Mouse (Mus musculus) liver, postnatal 0 days (tissue): ENCODE results near the gene Ttc8.

Experiments used
- CTCF ChIP-seq: sonication (generic); IDR thresholded peaks from 2 replicates; pipeline ENCODE4 v1.5.1; 2016; ENCODE audit warnings: antibody characterized with exemption, low read depth
- EP300 ChIP-seq: IDR thresholded peaks from 2 replicates; pipeline ENCODE4 v1.6.1; 2016; ENCODE audit warnings: antibody characterized with exemption, low read depth, mild to moderate bottlenecking

DNA sequence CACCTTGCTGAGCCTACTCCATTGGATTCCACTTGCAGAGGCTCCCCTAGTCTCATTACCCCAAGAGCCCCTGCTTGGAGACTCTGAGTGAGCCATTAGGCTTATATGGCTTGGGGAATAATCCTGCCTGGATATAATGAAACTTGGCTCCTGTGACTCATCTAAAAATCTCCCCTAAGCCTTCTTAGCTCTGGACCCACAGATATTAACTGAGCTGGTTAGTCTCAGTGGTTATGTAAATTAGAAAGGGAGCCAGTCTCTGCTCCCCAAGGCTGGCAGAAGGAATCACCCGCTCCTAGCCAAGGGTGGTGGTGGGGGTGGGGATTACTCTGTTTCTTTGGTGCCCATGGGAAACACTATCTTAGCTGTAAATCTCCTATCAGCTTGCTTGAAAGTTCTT lies 109.6 kb downstream of the Ttc8 start:
- TF ChIP-seq CTCF (no peak), EP300 (no peak)
